Mouse (Mus musculus): ENCODE data around the gene Itgb2.

DNA sequence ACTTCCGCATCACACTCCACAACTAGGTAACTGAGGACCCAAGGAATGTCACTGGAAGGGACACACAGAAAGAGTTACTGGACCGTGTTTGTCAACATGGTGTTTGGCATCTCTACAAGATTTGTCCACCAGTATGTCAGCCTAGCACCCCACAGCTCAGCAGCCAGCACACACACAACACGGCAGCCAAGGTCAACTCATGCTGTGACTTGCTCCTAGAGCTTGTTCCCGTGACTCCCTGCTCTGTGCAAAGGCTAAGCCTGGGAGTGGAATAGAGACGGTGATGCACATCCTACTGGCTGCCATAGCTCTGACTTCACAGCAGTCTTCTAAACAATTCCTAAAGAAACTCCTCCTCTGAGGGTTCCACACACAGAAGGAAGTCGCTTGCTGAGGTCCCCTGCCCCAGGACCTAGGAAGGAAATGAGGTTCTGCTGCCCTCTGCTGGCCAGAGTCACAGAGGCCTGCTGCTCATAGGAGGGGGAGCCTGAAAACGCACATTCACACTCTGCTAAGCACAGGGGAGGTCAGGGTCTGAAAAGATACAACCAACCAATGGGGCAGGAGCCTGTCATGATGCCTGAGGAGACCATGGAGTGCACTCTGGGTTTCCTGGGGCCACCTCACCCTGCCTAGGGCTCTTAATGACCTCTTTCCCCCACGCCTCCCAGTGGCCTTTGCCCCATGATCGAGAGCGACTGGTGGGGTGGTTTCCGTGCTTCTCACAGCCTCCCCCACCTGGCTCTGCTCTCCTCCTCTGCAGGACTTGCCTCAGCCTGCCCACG lies 20.5 kb upstream of the Itgb2 start:
- TF ChIP-seq POLR2A (IDR thresholded peaks at IDR 0.05; ENCODE audit: borderline replicate concordance, low read depth, low read length): no peak
- peak; percentile 89 for TF ChIP-seq CTCF (IDR thresholded peaks at IDR 0.05; ENCODE audit: low read depth, low read length)

Measured in bone marrow macrophage, adult 2 months (primary cell).